Mouse (Mus musculus) liver, embryonic 16.5 days (tissue): ENCODE measurements around the gene Rnf167. TPM values are rescaled to one million over a fixed set of nuclear protein-coding genes. Genes with fewer than 3 reads are reported as not detected.

Source experiments
- ATAC-seq: fragments of 200-750 bp; cut with Nextera tagmentation; 2 replicates; pipeline ENCODE4 v1.8.0; 2017; ENCODE audit warnings: low read depth, mild to moderate bottlenecking, moderate number of reproducible peaks, moderate library complexity
- H3K27ac ChIP-seq: fragments of 300-500 bp; sonication (generic); 2 replicates; pipeline ENCODE4 v1.5.1; 2014; ENCODE audit warnings: mild to moderate bottlenecking, low read length
- H3K27me3 ChIP-seq: fragments of 300-500 bp; sonication (generic); 2 replicates; pipeline ENCODE4 v1.6.1; 2014; ENCODE audit warnings: low read depth, low read length, mixed read lengths; ENCODE audit not compliant: control insufficient read depth, insufficient read depth
- H3K36me3 ChIP-seq: fragments of 300-500 bp; sonication (generic); 2 replicates; pipeline ENCODE4 v1.6.1; 2014; ENCODE audit warnings: mild to moderate bottlenecking; ENCODE audit not compliant: control insufficient read depth, insufficient read depth
- H3K4me1 ChIP-seq: fragments of 300-500 bp; sonication (generic); 2 replicates; pipeline ENCODE4 v1.6.1; 2014; ENCODE audit warnings: low read depth, low read length, mixed read lengths; ENCODE audit not compliant: control insufficient read depth
- H3K4me2 ChIP-seq: fragments of 300-500 bp; sonication (generic); 2 replicates; pipeline ENCODE4 v1.6.1; 2014; ENCODE audit warnings: low read depth, low read length, mixed read lengths
- H3K4me3 ChIP-seq: fragments of 300-500 bp; sonication (generic); 2 replicates; pipeline ENCODE4 v1.5.1; 2014; ENCODE audit warnings: low read depth, mild to moderate bottlenecking, low read length
- H3K9ac ChIP-seq: fragments of 300-500 bp; sonication (generic); 2 replicates; pipeline ENCODE4 v1.6.1; 2014; ENCODE audit warnings: low read depth, low read length
- H3K9me3 ChIP-seq: fragments of 300-500 bp; sonication (generic); replicated peaks from 2 replicates; pipeline ENCODE4 v1.6.1; 2016; ENCODE audit warnings: low read length; ENCODE audit not compliant: control insufficient read depth
- WGBS: fragments of 180-500 bp; shearing (Covaris S2); extraction: QIAGEN DNeasy Blood & Tissue Kit; methylation state at CpG from one replicate; pipeline ENCODE4 v1.1.7; 2014; ENCODE audit not compliant: insufficient replicate concordance; 5-methylcytosine and 5-hydroxymethylcytosine counted together
- polyA plus RNA-seq: library from polyadenylated mRNA; unstranded; fragments of >200 nt; fragmentation: Nextera tagmentation; extraction: Ambion mirVana; gene quantifications from 2 replicates; pipeline ENCODE4 v1.2.1, GENCODE M21; 2015

Rnf167 gene
- polyA plus RNA-seq, 1 experiment from 2014 or later, result 79.6 TPM

GRCm38 (mm10) chr11:70674014-70674413, 27.0 kb downstream of the Rnf167 start:
- Histone ChIP-seq H3K27me3 (no peaks in the 10 kb centered on the region), H3K36me3 (no peaks in the 10 kb centered on the region), H3K9me3 (no peaks in the 10 kb centered on the region), H3K27ac (no peak overlapping the region), H3K4me3 (no peak overlapping the region), H3K4me1 (peaks cover 14% of the 10 kb centered on the region), H3K4me2 (no peak overlapping the region), H3K9ac (no peak overlapping the region)
- no peak for ATAC-seq
- WGBS, result 82% methylated on average over 6 of the region's 6 CpGs

DNA sequence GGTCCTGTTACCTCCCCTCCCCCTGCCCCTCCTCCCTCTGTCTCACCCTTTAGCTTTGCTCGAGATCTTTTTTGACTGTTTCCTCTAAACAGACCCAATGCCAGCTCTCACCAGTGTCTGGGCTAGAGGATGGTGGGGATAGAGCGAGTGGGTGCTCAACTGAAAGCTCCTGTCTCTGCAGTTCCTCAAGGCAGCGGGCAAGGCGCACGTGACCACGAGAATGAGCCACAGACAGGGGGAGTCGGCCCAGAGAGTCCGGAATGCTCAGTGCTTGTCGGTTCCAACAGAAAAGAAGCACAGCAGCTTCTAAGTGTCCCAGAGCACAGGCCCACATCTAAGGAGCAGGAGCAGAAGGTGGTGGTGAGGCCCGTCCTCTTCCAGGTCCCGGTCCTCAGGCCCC, 27.5 kb downstream of the Rnf167 start:
- 50% methylated on average over 11 of the region's 11 CpGs for WGBS
- H3K4me3 ChIP-seq, result no peak overlapping the region
- H3K27me3 ChIP-seq, result no peaks in the 10 kb centered on the region
- H3K9ac ChIP-seq, result no peak overlapping the region
- H3K9me3 ChIP-seq, result no peaks in the 10 kb centered on the region
- H3K27ac ChIP-seq, result no peak overlapping the region
- ATAC-seq, result no peak
- H3K36me3 ChIP-seq, result no peaks in the 10 kb centered on the region
- no peak overlapping the region for H3K4me2 ChIP-seq
- peaks cover 17% of the 10 kb centered on the region for H3K4me1 ChIP-seq

DNA sequence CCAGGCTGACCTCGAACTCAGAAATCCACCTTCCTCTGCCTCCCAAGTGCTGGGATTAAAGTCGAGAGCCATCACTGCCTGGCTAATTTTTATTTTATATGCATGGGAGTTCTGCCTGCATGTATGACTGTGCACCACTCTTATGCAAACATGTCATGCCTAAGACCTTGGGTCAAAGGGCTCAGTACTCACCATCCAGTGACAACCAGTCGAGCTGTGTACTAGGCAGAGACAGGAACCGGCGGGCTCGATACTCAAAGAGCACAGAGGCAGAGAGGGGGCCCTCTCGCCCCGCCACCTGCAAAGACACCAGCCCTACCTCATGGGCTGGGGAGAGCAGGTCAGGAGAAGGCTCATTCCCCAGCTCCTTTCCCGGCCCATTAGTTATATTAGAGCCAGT, 31.1 kb downstream of the Rnf167 start:
- peak overlapping the region; percentile 35 for H3K27ac ChIP-seq
- ATAC-seq, result peak; percentile 70
- H3K9ac ChIP-seq, result no peak overlapping the region
- no peak overlapping the region for H3K4me2 ChIP-seq
- no peaks in the 10 kb centered on the region for H3K9me3 ChIP-seq
- H3K4me1 ChIP-seq, result peaks cover 7% of the 10 kb centered on the region
- no peaks in the 10 kb centered on the region for H3K27me3 ChIP-seq
- no peaks in the 10 kb centered on the region for H3K36me3 ChIP-seq
- WGBS, result 58% methylated on average over 9 of the region's 9 CpGs
- H3K4me3 ChIP-seq, result no peak overlapping the region

DNA sequence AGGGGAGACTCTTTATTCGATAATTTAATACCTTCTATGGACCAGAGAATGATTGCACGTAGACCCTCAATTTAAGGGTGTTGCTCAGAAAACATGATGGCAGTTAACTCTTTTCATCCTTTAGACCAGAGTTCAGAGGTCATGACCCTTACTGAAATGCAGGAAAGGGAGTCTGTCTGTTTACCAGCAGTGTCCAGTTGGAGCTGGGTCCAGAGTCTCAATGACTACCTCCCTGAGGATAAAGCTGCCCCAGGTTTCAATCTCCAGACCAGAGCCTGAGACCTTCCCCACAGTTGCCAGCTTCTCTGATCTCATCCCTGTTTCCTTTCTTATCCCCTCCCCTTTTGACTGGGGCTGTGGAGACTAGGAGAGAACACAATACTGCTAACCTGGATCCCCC, 31.5 kb downstream of the Rnf167 start:
- Histone ChIP-seq H3K9me3 (no peaks in the 10 kb centered on the region), H3K4me3 (no peak overlapping the region), H3K4me1 (peaks cover 7% of the 10 kb centered on the region), H3K36me3 (no peaks in the 10 kb centered on the region), H3K9ac (no peak overlapping the region), H3K27ac (peak overlapping the region; percentile 35), H3K4me2 (no peak overlapping the region), H3K27me3 (no peaks in the 10 kb centered on the region)
- WGBS, result 66% methylated on average over 2 of the region's 2 CpGs
- ATAC-seq, result peak; percentile 66

DNA sequence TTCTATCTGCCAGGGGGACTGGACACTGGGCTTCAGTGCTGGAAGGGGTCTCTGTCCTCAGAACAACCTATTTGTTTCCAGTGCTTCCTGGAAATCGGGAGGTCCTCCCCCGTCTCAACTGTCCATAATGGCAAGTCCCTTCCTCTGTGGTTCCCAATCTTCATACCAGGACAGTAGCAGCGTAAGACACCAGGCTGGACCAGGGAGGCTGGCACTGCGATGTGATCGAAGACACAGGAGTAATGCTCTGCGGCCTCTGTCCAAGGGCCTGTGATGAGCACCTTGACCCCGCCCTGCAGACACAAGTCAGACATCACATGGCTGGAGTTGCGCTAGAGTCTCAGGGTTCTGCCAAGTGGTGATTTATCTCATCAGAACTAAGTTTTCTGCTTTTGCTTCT, 32.3 kb downstream of the Rnf167 start:
- Histone ChIP-seq H3K4me1 (peaks cover 7% of the 10 kb centered on the region), H3K9me3 (no peaks in the 10 kb centered on the region), H3K4me2 (no peak overlapping the region), H3K27me3 (no peaks in the 10 kb centered on the region), H3K36me3 (no peaks in the 10 kb centered on the region), H3K27ac (peak overlapping the region; percentile 0; the same call in 1 of the 2 replicates), H3K9ac (no peak overlapping the region), H3K4me3 (no peak overlapping the region)
- no peak for ATAC-seq
- WGBS, result 80% methylated on average over 8 of the region's 8 CpGs

GRCm38 (mm10) chr11:70679894-70680293, 32.9 kb downstream of the Rnf167 start:
- Histone ChIP-seq H3K36me3 (no peaks in the 10 kb centered on the region), H3K9me3 (no peaks in the 10 kb centered on the region), H3K4me3 (no peak overlapping the region), H3K9ac (no peak overlapping the region), H3K4me1 (peaks cover 7% of the 10 kb centered on the region), H3K27ac (peak overlapping the region; percentile 43; the same call in 1 of the 2 replicates), H3K4me2 (no peak overlapping the region), H3K27me3 (no peaks in the 10 kb centered on the region)
- 40% methylated on average over 8 of the region's 8 CpGs for WGBS
- ATAC-seq, result no peak

- Histone ChIP-seq H3K9ac (no peak overlapping the region), H3K4me2 (no peak overlapping the region), H3K9me3 (no peaks in the 10 kb centered on the region), H3K27me3 (no peaks in the 10 kb centered on the region), H3K27ac (no peak overlapping the region), H3K4me3 (no peak overlapping the region), H3K36me3 (no peaks in the 10 kb centered on the region), H3K4me1 (peaks cover 7% of the 10 kb centered on the region)
- 72% methylated on average over 12 of the region's 12 CpGs for WGBS
- ATAC-seq, result no peak
These were observed 34.1 kb downstream of the Rnf167 start for GRCm38 (mm10) chr11:70681170-70681569.

DNA sequence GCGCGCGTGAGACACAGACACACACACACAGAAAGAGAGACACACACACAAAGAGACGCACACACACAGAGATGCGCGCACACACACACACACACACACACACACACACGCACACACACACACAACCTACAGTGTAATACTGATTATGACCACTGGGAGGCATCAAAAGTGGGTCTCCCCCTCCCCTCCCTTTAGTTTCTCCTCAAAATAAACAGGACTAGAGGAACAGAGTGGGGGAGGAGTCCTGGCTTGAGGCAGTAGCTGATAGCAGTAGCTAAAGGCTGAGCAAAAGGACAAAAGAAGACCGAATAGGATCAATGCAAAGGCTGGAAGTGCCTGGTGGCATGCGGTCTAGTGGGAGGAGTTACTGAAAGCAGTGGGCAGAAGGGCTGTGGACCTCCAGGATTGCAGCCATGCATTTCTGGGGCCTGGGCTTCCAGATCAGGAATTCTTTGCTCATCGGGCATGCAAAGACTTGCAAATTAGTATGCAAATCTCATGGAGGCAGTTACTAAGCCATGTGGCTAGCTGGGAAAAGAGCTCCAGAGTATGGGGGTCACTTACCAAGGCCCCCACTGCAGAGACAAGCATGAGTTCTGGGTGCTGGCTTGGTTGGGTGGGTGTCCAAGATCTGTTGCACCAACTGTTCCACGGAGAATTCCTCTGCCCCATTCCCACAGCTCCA, 35.0 kb downstream of the Rnf167 start:
- no peaks in the 10 kb centered on the region for H3K9me3 ChIP-seq
- WGBS, result 57% methylated on average over 11 of the region's 11 CpGs
- H3K27ac ChIP-seq, result no peak overlapping the region
- no peaks in the 10 kb centered on the region for H3K27me3 ChIP-seq
- peak; percentile 32; the same call in 1 of the 2 replicates for ATAC-seq
- H3K4me1 ChIP-seq, result peaks cover 10% of the 10 kb centered on the region
- no peak overlapping the region for H3K9ac ChIP-seq
- no peak overlapping the region for H3K4me2 ChIP-seq
- H3K36me3 ChIP-seq, result no peaks in the 10 kb centered on the region
- no peak overlapping the region for H3K4me3 ChIP-seq

GRCm38 (mm10) chr11:70683640-70684039, 36.6 kb downstream of the Rnf167 start:
- H3K4me1 ChIP-seq, result peaks cover 18% of the 10 kb centered on the region
- 65% methylated on average over 5 of the region's 5 CpGs for WGBS

More at GRCm38 (mm10) chr11:70683640-70684039, 36.6 kb downstream of the Rnf167 start:
- no peak for ATAC-seq
- Histone ChIP-seq H3K27ac (no peak overlapping the region), H3K9ac (no peak overlapping the region), H3K27me3 (no peaks in the 10 kb centered on the region), H3K4me3 (no peak overlapping the region), H3K36me3 (no peaks in the 10 kb centered on the region), H3K9me3 (no peaks in the 10 kb centered on the region), H3K4me2 (no peak overlapping the region)
